Mouse (Mus musculus): ENCODE results near the gene Vmn1r88.
A peak's percentile ranks its signal among the peaks of the same experiment; 100 is the strongest.

Vmn1r88 gene

GRCm38 (mm10) chr7:13159268-13159667 lies at the start of gene Vmn1r88:
Gene Vmn1r88, plus strand, starts transcription at chr7:13159568.
- DNase-seq (ENCODE audit: low read depth, low spot score), result no peak

GRCm38 (mm10) chr7:13119817-13120216 lies 39.6 kb upstream of the Vmn1r88 start, which contains the start of gene Vmn1r86:
Gene Vmn1r86, minus strand, starts transcription at chr7:13119917.
- no peak for DNase-seq (ENCODE audit: low read depth, low spot score)

- peak; percentile 2 for DNase-seq (ENCODE audit: low read depth, low spot score)
Observed at GRCm38 (mm10) chr7:13123554-13124153, 35.7 kb upstream of the Vmn1r88 start.

GRCm38 (mm10) chr7:13131856-13132255 lies 27.5 kb upstream of the Vmn1r88 start:
- DNase-seq (ENCODE audit: low read depth, low spot score), result no peak

- no peak for DNase-seq (ENCODE audit: low read depth, low spot score)
Observed at GRCm38 (mm10) chr7:13137340-13137739, 22.0 kb upstream of the Vmn1r88 start.

GRCm38 (mm10) chr7:13140057-13140456 lies 19.3 kb upstream of the Vmn1r88 start, which contains the start of gene Vmn1r87:
Gene Vmn1r87, minus strand, starts transcription at chr7:13140157.
- DNase-seq (ENCODE audit: low read depth, low spot score), result no peak

- DNase-seq (ENCODE audit: low read depth, low spot score), result no peak
Observed at GRCm38 (mm10) chr7:13212720-13213119, 53.4 kb downstream of the Vmn1r88 start, which contains the start of gene Vmn1r89. Gene Vmn1r89, plus strand, starts transcription at chr7:13213020.
